Mouse (Mus musculus) frontal cortex, adult (tissue): Measurements from ENCODE around the gene Map3k6.

Source experiments
- ATAC-seq: cut with Nextera tagmentation; 2 replicates; pipeline ENCODE4 v1.9.2; 2017; ENCODE audit warnings: mild to moderate bottlenecking, moderate library complexity, mixed read lengths; ENCODE audit not compliant: low TSS enrichment

Map3k6 gene

DNA sequence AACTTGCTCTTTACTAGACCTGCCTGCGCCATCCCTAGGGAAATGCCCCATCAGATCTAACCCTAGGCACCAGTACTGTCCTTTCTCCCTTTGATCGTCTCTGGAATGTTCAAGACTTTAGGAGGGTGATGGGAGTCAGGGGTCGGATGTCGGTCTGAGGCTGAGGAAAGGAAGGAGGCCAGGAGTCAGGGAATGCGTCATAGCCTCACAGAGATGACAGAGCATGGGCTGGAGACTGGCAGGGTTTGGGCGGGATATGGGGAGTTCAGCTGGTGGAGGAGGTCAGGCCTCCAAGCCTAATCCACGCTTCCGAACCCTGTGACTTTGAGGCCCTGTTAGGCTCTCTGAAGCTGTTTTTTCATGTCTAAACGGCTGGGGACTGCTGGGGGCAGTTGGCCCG is 27.0 kb upstream of the Map3k6 start:
- ATAC-seq: no peak

DNA sequence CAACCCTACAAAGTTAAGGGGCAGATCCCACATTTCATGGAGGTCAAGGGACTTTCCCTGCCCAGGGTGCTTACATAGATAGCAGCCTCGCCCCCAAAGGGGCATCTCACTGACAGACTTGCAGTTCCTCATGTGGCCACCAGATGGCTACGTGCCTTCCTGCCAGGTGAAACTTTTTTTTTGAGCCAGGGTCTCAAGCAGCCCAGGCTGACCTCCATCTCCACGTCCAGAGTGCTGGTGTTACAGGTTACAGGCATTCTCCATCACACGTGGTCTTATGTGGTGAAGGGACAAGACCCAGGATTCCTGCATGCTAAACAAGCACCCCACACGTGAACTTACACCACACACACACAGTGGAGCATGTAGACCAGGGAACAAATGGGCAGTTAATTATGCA is 23.0 kb upstream of the Map3k6 start:
- no peak for ATAC-seq

DNA sequence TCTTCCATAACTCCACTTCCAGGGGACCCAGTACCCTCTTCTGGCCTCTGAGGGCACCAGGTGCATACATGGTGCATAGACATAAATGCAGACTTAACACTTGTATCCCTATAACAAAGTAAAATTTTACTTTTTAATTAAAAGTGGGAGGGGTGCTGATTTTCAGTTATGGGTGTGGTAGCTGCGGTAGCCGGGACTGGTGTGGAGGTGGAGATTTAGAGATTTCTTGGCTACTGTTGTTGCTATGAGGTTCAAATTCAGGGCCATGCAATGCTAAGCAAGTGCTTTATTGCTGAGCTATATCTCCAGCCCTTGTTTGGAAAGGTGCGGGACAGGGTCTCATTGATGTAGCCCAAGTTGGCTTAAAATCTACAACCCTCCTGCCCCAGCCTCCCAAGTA is 21.9 kb upstream of the Map3k6 start:
- no peak for ATAC-seq

DNA sequence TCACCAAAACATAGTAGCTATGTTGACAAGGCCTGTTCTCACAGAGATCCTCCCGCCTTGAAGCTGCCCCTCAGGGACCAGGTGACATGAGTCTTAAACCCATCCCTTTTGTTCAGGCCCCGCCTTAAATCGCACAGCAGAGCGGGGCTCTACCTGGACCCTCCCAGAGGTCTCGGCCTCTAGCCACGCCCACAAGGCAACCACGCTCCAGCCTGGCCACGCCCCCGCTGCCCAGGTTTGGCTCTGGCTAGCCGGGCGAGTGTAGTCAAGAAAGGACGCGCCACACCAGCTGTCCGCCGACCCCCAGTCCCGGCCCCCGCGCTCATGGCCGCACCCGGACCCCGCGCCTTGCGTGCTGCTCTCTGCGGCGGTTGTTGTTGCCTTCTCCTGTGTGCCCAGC is 20.0 kb upstream of the Map3k6 start:
- ATAC-seq: no peak

DNA sequence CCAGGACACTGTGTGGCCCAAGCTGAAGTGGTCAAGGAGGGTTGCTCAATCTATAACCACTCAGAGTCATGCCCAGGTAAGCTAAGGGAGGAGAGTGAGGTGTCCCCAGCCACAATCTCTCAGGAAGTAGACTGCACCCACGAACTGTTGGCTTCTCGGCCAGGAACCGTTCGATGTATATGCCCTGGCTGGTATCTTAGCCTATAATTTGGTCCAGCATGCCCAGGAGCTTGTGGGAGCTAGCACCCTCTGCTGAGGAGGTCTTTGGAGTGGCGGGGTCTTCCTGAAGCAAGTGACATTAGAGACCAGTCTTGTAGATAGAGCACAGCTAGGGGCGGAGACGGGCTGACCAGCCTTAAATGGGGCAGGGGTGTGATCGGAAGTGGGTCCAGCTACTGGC is 18.9 kb upstream of the Map3k6 start:
- no peak for ATAC-seq

DNA sequence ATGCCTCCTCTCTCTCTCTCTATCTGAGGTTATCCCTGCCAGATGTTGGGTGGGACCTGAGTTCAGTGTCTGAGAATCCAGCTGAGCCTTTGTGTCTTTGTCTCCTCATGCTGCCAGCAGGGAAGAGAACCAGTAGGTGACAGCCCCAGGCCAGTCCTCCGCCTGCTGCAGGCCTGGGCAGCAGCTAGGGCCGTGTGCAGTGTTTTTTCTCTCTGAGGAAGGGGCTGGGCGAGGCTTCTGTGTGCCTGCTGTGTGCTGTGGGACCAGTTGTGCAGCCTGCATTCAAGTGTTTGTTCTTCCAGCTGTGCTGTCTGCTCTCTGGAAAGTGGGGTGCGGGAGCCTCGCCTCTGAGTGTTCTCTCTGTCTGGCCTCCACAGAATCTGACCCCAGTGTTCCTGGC is 16.7 kb upstream of the Map3k6 start:
- ATAC-seq: no peak

DNA sequence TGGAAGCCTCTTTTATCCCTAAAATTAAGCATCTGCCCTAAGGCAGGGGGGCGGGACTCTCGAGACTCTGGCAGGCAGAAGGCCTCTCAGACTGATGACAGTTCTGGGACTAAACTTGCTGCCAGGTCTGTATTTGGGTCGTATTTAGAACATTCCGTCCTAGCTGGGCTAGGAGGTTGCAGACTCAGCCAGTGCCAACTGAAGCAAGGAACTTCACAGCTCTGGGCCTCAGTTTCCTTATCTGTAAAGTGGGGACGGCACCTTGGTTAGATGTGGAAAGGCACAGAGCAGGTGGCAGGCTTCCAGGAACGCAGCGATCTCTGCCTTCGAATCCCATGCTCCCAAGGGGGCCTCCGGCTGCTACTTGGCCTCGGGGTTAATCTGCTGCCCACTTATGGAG is 14.5 kb upstream of the Map3k6 start:
- ATAC-seq: no peak

DNA sequence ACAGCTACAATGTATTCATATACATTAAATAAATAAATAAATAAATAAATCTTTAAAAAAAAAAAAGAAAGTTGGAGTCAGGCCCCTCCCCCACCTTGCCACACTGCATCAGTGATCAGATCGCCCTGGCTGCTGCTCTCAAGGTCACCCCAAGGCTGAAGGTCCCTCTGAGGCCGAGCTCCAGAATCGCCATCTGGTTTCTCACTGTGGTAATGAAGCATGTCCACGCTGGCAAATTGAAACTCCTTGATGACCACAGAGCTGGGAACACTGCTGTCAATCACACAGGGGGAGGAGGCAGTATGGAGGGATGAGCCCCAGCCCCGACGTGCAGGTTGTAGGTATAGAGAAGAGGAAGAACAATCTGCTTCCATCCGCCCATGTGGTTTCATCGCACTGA is 13.0 kb upstream of the Map3k6 start:
- ATAC-seq: no peak

DNA sequence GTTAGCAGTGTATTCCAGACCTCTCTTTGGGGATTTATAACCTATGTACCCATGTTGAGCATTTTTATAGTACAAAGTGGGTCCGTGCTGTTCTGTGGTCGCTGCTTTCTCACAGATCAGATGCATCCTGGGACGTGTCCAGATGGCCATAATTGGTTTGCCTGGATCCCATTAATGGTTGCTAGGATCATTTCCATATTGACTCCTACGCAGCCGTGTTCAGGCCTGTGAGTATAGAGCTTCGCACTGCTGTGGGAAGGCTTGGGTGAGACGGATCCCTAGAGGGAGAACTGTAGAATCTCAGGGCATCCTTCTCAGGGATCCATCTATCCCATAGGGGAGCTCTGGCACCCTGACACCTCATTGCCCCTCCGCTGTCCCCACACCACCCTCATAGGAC is 11.0 kb upstream of the Map3k6 start:
- no peak for ATAC-seq

DNA sequence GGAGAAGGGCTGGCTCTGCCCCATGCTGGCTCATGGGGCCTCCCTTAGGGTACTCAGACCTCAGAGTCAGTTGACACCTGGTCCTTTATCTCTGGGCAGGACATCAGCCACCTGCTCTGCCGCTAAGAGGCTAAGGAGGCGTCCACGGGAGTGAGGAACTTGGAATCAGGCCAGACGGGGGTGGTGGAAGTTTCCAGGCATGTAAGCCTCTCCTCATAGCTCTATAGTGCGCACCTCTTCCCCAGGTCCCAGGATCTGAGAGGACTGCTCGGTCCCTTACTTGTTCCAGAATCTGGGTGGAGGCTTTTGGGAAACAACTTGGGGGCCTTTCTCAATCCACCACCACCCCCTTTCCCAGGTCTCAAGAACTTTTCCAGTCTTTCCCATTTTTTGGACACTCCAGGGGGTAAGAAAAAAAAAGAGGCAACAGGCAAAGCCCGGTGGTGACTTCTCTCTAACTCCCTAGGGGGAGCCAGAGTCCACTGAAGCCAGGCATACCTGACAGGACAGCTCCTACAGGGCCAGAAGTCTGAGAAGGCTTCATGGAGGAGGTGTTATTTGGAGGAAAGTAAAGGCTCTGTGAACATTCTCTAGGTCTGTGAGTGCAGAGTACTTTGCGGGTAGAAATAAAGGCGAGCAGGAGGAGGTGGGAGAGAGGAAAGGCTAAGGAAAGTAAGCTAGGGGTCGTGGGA is 7.2 kb upstream of the Map3k6 start:
- ATAC-seq: no peak

DNA sequence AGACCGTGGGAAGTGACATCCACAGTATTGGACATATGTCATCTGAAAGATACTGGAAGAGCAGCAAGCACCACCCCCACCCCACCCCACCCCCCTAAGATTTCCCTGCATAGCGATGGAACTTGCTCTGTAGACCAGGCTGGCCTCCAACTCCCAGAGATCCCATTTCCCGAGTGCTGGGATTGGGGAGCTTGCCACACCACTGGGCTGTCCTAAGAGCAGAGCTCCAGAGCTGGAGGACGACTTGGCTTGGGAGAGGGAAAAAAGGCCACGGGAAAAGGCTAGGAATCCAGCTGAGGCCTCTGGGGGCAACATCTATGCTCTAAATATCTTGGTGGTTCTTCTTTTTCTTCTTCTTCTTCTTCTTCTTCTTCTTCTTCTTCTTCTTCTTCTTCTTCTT is 5.8 kb upstream of the Map3k6 start:
- no peak for ATAC-seq

DNA sequence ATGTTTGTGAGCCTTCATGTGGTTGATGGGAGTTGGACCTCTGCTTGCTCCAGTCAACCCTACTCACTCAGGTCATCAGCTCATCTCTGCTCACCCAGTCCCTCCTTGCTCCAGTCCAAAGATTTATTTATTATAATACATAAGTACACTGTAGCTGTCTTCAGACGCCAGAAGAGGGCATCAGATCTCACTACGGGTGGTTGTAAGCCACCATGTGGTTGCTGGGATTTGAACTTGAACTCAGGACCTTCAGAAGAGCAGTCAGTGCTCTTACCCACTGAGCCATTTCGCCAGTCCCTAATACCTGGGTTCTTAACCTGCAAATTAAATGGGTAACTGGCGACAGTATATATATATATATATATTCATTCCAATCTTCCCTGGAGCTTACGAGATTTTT is 5.2 kb upstream of the Map3k6 start:
- ATAC-seq: no peak

DNA sequence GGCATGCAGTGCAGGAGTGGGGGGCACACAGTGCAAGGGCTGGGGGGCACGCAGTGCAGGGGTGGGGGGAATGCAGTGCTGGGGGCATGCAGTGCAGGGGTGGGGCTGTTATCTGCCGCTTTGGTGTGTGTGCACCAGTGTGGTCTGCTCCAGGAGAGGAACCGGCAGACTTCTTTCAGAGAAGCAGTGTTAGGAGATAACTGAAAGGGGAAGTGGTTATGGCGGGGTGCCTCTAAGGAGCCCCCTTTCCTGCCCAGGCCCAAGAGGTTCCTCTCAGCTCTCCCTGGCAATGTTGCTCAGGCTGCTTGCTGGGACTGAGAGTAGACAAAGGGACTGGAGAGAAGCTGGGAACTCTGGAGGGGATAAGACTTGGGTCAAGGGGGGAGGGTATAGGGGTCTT is 2.7 kb upstream of the Map3k6 start:
- ATAC-seq: no peak

DNA sequence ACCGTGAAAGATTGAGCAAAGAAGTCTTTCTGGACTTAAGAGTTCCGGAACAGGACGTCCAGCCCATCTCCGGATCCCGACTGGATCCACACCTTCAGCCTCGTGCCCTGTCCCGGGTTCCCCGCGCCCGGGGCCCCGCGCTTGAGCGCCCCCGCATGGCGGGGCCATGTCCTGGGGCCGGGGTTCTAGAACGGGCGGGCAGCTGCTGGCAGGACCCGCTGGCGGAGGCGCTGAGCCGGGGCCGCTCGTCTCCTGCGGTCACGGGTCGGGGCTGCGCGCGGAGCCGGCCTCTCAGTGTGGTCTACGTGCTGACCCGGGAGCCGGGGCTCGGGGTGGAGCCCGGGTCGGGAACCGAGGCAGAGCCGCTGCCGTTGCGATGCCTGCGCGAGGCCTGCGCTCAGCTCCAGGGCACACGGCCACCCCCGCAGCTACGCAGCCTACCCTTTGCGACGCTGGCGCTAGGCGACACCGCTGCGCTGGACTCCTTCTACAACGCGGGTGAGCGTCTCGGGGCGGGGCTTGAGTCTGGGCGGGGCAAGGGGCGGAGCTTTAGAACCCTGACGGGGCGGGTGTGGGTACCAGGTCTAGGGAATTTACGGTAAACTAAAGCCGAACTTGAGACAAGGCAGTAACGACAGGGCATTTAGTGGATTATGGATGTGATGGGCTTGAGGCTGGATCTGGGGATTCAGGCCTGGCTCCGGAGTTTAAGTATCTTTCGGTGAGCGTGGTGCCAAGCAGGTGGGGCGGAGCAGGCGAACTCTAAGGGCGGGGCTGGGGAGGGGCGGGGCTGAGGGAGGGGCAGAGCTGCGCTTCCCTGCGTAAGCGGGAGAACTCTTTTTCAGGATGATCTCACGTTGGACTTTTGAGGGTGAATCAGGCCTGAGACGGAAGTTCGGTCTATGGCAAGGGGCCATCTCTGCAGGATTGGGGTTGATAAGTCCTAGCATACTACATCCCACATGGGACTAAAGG is 603 bp downstream of the Map3k6 start:
- ATAC-seq: peak; percentile 94

DNA sequence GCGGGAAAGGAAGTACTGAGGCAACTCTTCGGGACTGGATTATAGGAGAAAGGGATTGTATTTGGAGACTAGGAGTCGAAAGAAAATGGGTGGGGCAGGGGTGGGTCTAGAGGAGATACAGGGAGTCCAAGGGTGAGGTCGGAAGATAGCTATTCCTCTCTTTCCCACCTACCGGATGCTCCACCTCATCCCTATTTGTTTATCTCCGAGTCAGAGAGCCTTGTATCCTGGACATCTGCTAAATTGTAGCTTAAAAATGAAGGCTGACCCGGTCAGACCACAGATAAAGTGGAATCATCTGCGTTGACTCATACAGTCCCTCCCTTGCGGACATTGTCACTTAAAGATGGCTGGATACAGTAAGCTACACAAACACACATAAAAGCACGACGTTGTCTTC is 1.3 kb downstream of the Map3k6 start:
- ATAC-seq: no peak

DNA sequence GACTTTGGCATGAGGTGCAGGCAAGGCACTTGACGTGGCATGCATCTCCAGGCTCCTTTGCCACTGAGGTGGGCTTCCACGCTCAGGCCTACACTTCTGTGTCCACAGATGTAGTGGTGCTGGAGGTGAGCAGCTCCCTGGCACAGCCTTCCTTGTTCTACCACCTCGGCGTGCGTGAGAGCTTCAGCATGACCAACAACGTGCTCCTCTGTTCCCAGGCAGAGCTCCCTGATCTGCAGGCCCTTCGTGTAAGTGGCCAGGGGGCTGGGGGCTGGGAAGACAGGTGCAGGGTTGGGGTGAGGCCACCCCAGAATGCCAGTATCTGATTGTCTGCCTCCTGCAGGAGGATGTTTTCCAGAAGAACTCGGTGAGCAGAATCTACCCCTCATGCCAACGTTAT is 2.1 kb downstream of the Map3k6 start:
- ATAC-seq: no peak

DNA sequence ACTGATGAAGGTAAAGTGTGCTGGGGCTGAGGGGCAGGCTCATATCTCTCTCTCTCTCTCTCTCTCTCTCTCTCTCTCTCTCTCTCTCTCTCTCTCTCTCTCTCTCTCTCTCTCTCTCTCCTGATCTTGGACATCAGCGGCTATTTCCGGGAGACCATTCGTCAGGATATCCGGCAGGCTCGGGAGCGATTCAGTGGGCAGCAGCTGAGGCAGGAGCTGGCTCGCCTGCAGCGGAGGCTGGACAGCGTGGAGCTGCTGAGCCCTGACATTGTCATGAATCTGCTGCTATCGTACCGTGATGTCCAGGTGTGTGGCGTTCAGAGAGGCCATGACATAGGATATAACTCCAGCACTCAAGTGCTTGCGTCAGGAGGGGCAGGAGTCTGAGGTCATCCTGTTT is 2.9 kb downstream of the Map3k6 start:
- ATAC-seq: no peak

DNA sequence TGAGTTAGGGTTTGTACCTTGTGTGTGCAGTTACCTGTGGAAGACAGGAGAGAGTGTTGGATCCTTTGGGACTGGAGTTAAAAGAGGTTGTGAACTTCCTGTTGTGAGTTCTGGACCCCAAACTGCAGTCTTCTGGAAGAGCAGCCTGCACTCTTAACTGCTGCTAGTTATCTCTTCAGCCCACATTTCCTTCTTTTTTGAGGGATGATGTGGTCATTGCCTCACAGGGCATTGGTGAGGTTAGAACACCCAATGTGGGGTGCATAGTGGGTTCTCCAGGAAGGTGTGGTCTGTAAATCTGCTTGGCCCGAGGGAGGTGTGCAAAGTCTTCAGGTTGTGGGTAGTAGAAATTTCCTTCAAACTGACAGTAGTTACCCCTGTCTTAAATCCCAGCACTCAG is 3.7 kb downstream of the Map3k6 start:
- no peak for ATAC-seq

DNA sequence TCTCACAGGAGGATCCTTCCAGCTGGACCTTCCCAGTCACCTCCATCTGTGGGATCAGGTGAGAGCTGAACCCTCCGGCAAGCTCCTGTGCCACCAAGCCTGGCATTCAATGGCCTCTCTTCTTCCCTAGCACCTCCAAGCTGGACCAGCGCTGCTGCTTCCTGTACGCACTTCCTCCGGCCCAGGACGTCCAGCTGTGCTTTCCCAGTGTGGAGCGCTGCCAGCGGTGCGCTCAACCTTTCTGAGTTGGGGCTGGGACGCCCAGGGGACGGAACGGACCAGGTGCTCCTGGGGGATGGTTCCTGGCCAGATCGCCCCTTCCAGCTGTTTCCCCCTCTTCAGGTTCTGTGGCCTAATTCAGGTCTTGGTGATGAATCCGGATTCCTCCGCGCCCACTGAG is 6.5 kb downstream of the Map3k6 start:
- no peak for ATAC-seq

DNA sequence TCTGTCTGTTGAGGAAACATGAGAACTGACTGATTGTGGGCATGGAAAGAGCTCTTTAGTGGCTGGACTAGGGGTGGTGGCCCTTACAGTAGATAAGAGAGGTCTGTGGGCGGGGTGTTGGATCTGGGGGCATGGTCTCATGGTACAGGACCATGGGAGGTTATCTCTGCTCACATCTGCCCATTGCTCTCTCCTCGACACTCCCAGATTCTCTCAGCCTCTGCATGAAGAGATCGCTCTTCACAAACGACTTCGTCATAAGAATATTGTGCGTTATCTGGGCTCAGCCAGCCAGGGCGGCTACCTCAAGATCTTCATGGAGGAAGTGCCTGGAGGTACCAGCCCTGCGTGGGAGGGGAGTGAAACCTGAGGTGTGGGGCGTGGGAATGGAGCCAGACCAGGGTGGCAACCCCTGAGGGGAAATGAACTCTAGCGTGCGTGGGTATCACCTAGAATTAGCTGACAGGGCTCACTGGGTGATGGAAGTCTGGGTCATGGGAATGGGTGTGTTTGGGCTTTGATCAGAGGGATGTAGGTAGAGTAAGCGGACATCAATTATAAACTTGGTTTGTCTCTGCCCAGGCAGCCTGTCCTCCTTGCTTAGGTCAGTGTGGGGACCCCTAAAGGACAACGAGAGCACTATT is 7.3 kb downstream of the Map3k6 start:
- ATAC-seq: no peak

DNA sequence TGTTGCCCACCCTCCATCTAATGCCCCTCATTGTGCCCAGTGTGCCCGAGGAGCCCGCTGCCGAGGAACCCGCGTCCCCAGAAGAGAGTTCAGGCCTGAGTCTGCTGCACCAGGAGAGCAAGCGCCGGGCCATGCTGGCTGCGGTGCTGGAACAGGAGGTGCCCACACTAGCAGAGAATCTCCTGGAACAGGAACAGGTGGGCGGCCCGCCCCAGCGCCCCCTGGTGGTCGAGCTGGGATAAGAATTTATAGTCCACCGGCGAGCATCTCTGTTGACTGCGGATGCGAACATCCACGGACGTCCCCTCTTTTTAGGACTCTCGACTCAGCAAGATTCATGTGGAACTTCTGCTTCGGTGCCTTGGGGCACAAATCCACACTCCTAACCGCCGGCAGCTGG is 10.0 kb downstream of the Map3k6 start:
- peak; percentile 75 for ATAC-seq

DNA sequence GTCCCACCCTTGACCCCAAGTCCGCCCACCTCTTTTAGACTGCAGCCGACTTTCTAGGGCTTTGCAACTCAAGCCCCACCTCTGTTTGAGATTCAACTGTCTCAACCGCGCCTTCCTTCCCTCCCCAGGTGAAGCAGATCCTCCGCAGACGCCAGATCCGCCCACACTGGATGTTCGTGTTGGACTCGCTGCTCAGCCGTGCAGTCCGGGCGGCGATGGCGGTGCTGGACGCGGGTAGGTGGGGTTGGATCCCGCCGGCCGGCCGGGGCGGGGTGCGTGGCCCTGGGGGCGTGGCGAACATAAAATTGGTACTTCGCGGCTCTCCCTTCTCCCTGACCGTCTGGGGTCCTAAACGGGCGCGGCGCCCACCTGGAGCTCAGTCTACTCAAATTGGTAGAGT is 10.6 kb downstream of the Map3k6 start:
- ATAC-seq: peak; percentile 57

DNA sequence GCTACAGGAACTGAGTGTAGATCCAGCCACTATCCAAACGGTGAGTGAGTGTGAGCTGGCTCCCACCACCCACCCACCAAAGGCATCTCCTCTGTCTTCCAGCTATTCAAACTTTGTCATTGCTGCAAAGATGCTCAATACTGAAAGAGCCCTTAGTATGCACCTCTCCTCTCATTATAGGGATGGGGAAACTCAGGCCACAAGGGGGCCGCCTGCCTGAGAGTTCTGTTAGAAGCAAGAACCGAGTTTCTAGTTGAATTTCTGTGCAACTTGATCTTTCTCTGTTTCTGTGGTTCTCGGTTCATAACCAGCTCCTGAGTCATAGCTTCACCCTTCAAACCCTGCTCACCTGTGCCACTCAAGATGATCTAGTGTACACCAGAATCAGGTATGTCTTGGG is 11.5 kb downstream of the Map3k6 start:
- ATAC-seq: no peak
